Mouse (Mus musculus) heart, postnatal 0 days (tissue): Measurements from ENCODE around the gene Cdh13. TPM values are rescaled to one million over a fixed set of nuclear protein-coding genes. Genes with fewer than 3 reads are reported as not detected.

Source experiments
- ATAC-seq: fragments of 200-750 bp; cut with Nextera tagmentation; 2 replicates; pipeline ENCODE4 v1.8.0; 2017; ENCODE audit warnings: low read depth, moderate number of reproducible peaks, moderate library complexity; ENCODE audit not compliant: insufficient read depth
- DNase-seq: peaks from one replicate; pipeline ENCODE4 v3.0.0-alpha.2; 2016; ENCODE audit warnings: low spot score
- H3K27ac ChIP-seq: fragments of 300-500 bp; sonication (generic); 2 replicates; pipeline ENCODE4 v1.5.1; 2014; ENCODE audit warnings: low read depth, mild to moderate bottlenecking
- H3K27me3 ChIP-seq: fragments of 300-500 bp; sonication (generic); 2 replicates; pipeline ENCODE4 v1.6.1; 2014; ENCODE audit warnings: low read length, mixed read lengths; ENCODE audit not compliant: control insufficient read depth, insufficient read depth
- H3K36me3 ChIP-seq: fragments of 300-500 bp; sonication (generic); replicated peaks from 2 replicates; pipeline ENCODE4 v1.6.1; 2014; ENCODE audit warnings: low read length, mixed read lengths; ENCODE audit not compliant: control insufficient read depth, insufficient read depth
- H3K4me1 ChIP-seq: fragments of 300-500 bp; sonication (generic); 2 replicates; pipeline ENCODE4 v1.6.1; 2014; ENCODE audit warnings: antibody characterized with exemption; ENCODE audit not compliant: control insufficient read depth, insufficient read depth
- H3K4me2 ChIP-seq: fragments of 300-500 bp; sonication (generic); 2 replicates; pipeline ENCODE4 v1.6.1; 2014; ENCODE audit warnings: low read depth, mild to moderate bottlenecking, low read length, moderate library complexity
- H3K4me3 ChIP-seq: fragments of 300-500 bp; sonication (generic); 2 replicates; pipeline ENCODE4 v1.5.1; 2014; ENCODE audit warnings: low read depth, low read length
- H3K9ac ChIP-seq: fragments of 300-500 bp; sonication (generic); replicated peaks from 2 replicates; pipeline ENCODE4 v1.6.1; 2014; ENCODE audit warnings: low read depth, low read length, mixed read lengths
- H3K9me3 ChIP-seq: fragments of 300-500 bp; sonication (generic); replicated peaks from 2 replicates; pipeline ENCODE4 v1.6.1; 2016; ENCODE audit warnings: low read length; ENCODE audit not compliant: control insufficient read depth
- CTCF ChIP-seq: IDR thresholded peaks from 2 replicates; pipeline ENCODE4 v1.5.1; 2016; ENCODE audit warnings: antibody characterized with exemption, control low read depth, low read depth
- EP300 ChIP-seq: IDR thresholded peaks from 2 replicates; pipeline ENCODE4 v1.6.1; 2016; ENCODE audit warnings: antibody characterized with exemption, low read depth
- WGBS: fragments of 180-500 bp; shearing (Covaris S2); extraction: QIAGEN DNeasy Blood & Tissue Kit; methylation state at CpG from one replicate; pipeline ENCODE4 v1.1.7; 2014; 5-methylcytosine and 5-hydroxymethylcytosine counted together
- polyA plus RNA-seq: library from polyadenylated mRNA; unstranded; fragments of >200 nt; fragmentation: Nextera tagmentation; extraction: Ambion mirVana; gene quantifications from 2 replicates; pipeline ENCODE4 v1.2.1, GENCODE M21; 2015
- total RNA-seq: library from RNA; depleted of rRNA; stranded (reverse); fragments of >200 nt; gene quantifications from 2 replicates; pipeline ENCODE4 v1.2.3, GENCODE M21; 2014; ENCODE audit warnings: low replicate concordance

The Cdh13 gene
- total and polyA plus RNA-seq, 2 experiments from 2014 or later = 109 to 136 TPM

- Histone ChIP-seq H3K27ac (no peak overlapping the region), H3K4me3 (no peak overlapping the region), H3K9me3 (no peaks in the 10 kb centered on the region), H3K9ac (no peak overlapping the region), H3K4me2 (no peak overlapping the region), H3K27me3 (no peaks in the 10 kb centered on the region), H3K36me3 (no peaks in the 10 kb centered on the region), H3K4me1 (no peaks in the 10 kb centered on the region)
- no peak for DNase-seq
- no peak for ATAC-seq
- no peak for TF ChIP-seq EP300
- TF ChIP-seq CTCF = no peak
- 75% methylated on average over 15 of the region's 15 CpGs for whole genome bisulfite sequencing
These were observed 678.5 kb downstream of the Cdh13 start for GRCm38 (mm10) chr8:118961877-118962545.

GRCm38 (mm10) chr8:118965101-118965840 lies 681.7 kb downstream of the Cdh13 start:
- WGBS = 88% methylated on average over 15 of the region's 15 CpGs
- Histone ChIP-seq H3K4me3 (no peak overlapping the region), H3K9ac (no peak overlapping the region), H3K4me2 (no peak overlapping the region), H3K27ac (no peak overlapping the region), H3K36me3 (no peaks in the 10 kb centered on the region), H3K27me3 (no peaks in the 10 kb centered on the region), H3K4me1 (no peaks in the 10 kb centered on the region), H3K9me3 (no peaks in the 10 kb centered on the region)
- ATAC-seq = no peak
- DNase-seq = no peak
- no peak for TF ChIP-seq CTCF
- no peak for TF ChIP-seq EP300

- WGBS = 72% methylated on average over 4 of the region's 4 CpGs
- TF ChIP-seq EP300 = no peak
- TF ChIP-seq CTCF = no peak
These were observed 685.4 kb downstream of the Cdh13 start for GRCm38 (mm10) chr8:118968896-118969295.

GRCm38 (mm10) chr8:118979800-118980199 lies 696.3 kb downstream of the Cdh13 start:
- H3K4me1 ChIP-seq = no peaks in the 10 kb centered on the region

More at GRCm38 (mm10) chr8:118968896-118969295, 685.4 kb downstream of the Cdh13 start:
- Histone ChIP-seq H3K36me3 (no peaks in the 10 kb centered on the region), H3K27me3 (no peaks in the 10 kb centered on the region), H3K9me3 (no peaks in the 10 kb centered on the region), H3K4me3 (no peak overlapping the region), H3K4me1 (no peaks in the 10 kb centered on the region), H3K4me2 (no peak overlapping the region), H3K9ac (no peak overlapping the region), H3K27ac (no peak overlapping the region)
- ATAC-seq = no peak
- DNase-seq = no peak

GRCm38 (mm10) chr8:118983724-118984123 lies 700.2 kb downstream of the Cdh13 start:
- Histone ChIP-seq H3K4me1 (no peaks in the 10 kb centered on the region), H3K27ac (no peak overlapping the region), H3K27me3 (no peaks in the 10 kb centered on the region), H3K9me3 (no peaks in the 10 kb centered on the region), H3K4me2 (no peak overlapping the region), H3K9ac (no peak overlapping the region), H3K36me3 (no peaks in the 10 kb centered on the region), H3K4me3 (no peak overlapping the region)
- TF ChIP-seq CTCF (no peak), EP300 (no peak)
- ATAC-seq (no peak), DNase-seq (no peak)
- WGBS = 77% methylated on average over 2 of the region's 2 CpGs

More at GRCm38 (mm10) chr8:118979800-118980199, 696.3 kb downstream of the Cdh13 start:
- Histone ChIP-seq H3K9me3 (no peaks in the 10 kb centered on the region), H3K27me3 (no peaks in the 10 kb centered on the region), H3K27ac (no peak overlapping the region), H3K9ac (no peak overlapping the region), H3K4me3 (no peak overlapping the region), H3K4me2 (no peak overlapping the region), H3K36me3 (no peaks in the 10 kb centered on the region)
- no peak for DNase-seq
- TF ChIP-seq EP300 (no peak), CTCF (peak; percentile 60)
- ATAC-seq = peak; percentile 27; the same call in 1 of the 2 replicates
- 12% methylated on average over 5 of the region's 5 CpGs for WGBS
